Mouse (Mus musculus): Measurements from ENCODE around the gene Fgf4. TPM values are rescaled to one million over a fixed set of nuclear protein-coding genes. Genes with fewer than 3 reads are reported as not detected.

Gene Fgf4
- total and polyA plus RNA-seq, 3 experiments, result not detected

GRCm38 (mm10) chr7:144861056-144861768 lies 14.0 kb downstream of the Fgf4 start:
- Histone ChIP-seq H3K27me3 (replicated peaks) (peaks cover 35% of the 10 kb centered on the region), H3K27ac (ENCODE audit: insufficient read depth, low read depth) (no peak overlapping the region), H3K4me2 (ENCODE audit: insufficient read depth, low read depth, poor library complexity, severe bottlenecking) (no peak overlapping the region), H3K9me3 (replicated peaks; ENCODE audit: low read length) (peaks cover 12% of the 10 kb centered on the region), H3K79me2 (replicated peaks; ENCODE audit: control insufficient read depth, extremely low read depth, insufficient read depth, poor library complexity, severe bottlenecking) (no peaks in the 10 kb centered on the region), H3K9ac (ENCODE audit: insufficient read depth, low read depth) (no peak overlapping the region), H3K36me3 (replicated peaks in 1 of 2; ENCODE audit: control insufficient read depth in 1 of 2, insufficient read depth in 1 of 2, low read length in 1 of 2) (no peaks in the 10 kb centered on the region), H3K4me1 (ENCODE audit: control insufficient read depth in 1 of 2, insufficient read depth in 2 of 2) (peaks cover 0 to 14% of the 10 kb centered on the region in 2 experiments; a peak in 1 of 4 replicates), H3K4me3 (replicated peaks in 1 of 3; ENCODE audit: low read depth in 2 of 3, low read length in 2 of 3, poor library complexity in 1 of 3) (no peak overlapping the region)
- no peak for DNase-seq (ENCODE audit: extremely low read depth)
- no peak for TF ChIP-seq JUN (IDR thresholded peaks at IDR 0.05; ENCODE audit: insufficient read depth, low read depth, low read length)
- no peak for TF ChIP-seq USF2 (conservative IDR thresholded peaks at IDR 0.05; ENCODE audit: low read depth, low read length)
- TF ChIP-seq HCFC1 (IDR thresholded peaks at IDR 0.05; ENCODE audit: low read depth, low read length), result no peak
- TF ChIP-seq ELF1 (IDR thresholded peaks at IDR 0.05; ENCODE audit: low read depth, low read length), result no peak
- no peak for TF ChIP-seq CTCF (conservative IDR thresholded peaks at IDR 0.05 in 1 of 2, IDR thresholded peaks at IDR 0.05 in 1 of 2; ENCODE audit: low read depth in 2 of 2, low read length in 2 of 2)
- TF ChIP-seq ZC3H11A (IDR thresholded peaks at IDR 0.05; ENCODE audit: low read depth, low read length), result no peak
- TF ChIP-seq RCOR1 (conservative IDR thresholded peaks at IDR 0.05; ENCODE audit: low read depth, low read length), result no peak
- no peak for TF ChIP-seq MAFK (IDR thresholded peaks at IDR 0.05; ENCODE audit: insufficient replicate concordance, low read length)
- TF ChIP-seq MAX (IDR thresholded peaks at IDR 0.05; ENCODE audit: low read length), result no peak
- TF ChIP-seq MXI1 (IDR thresholded peaks at IDR 0.05; ENCODE audit: low read depth, low read length), result no peak
- no peak for TF ChIP-seq TBP (conservative IDR thresholded peaks at IDR 0.05; ENCODE audit: low read depth, low read length)
- in situ Hi-C loops (cut with MboI; ENCODE audit: low pct_ligation_motif_present, low pct_unique_long_range_greater_than_20kb, low sequenced_read_pairs), result no loop called here
- dilution Hi-C loops (cut with MboI; ENCODE audit: extremely low pct_ligation_motif_present, extremely low pct_unique_long_range_greater_than_20kb, low sequenced_read_pairs), result no loop called here

GRCm38 (mm10) chr7:144861769-144862070 lies 14.6 kb downstream of the Fgf4 start:
- Histone ChIP-seq H3K27ac (ENCODE audit: insufficient read depth, low read depth) (no peak overlapping the region), H3K79me2 (replicated peaks; ENCODE audit: control insufficient read depth, extremely low read depth, insufficient read depth, poor library complexity, severe bottlenecking) (no peaks in the 10 kb centered on the region), H3K9me3 (replicated peaks; ENCODE audit: low read length) (peaks cover 12% of the 10 kb centered on the region), H3K27me3 (replicated peaks) (peaks cover 39% of the 10 kb centered on the region), H3K36me3 (replicated peaks in 1 of 2; ENCODE audit: control insufficient read depth in 1 of 2, insufficient read depth in 1 of 2, low read length in 1 of 2) (no peaks in the 10 kb centered on the region), H3K9ac (ENCODE audit: insufficient read depth, low read depth) (no peak overlapping the region), H3K4me1 (ENCODE audit: control insufficient read depth in 1 of 2, insufficient read depth in 2 of 2) (peaks cover 0 to 14% of the 10 kb centered on the region in 2 experiments; a peak in 1 of 4 replicates), H3K4me3 (replicated peaks in 1 of 3; ENCODE audit: low read depth in 2 of 3, low read length in 2 of 3, poor library complexity in 1 of 3) (no peak overlapping the region), H3K4me2 (ENCODE audit: insufficient read depth, low read depth, poor library complexity, severe bottlenecking) (no peak overlapping the region)
- DNase-seq (ENCODE audit: extremely low read depth), result no peak
- dilution Hi-C loops (cut with MboI; ENCODE audit: extremely low pct_ligation_motif_present, extremely low pct_unique_long_range_greater_than_20kb, low sequenced_read_pairs) (no loop called here), in situ Hi-C loops (cut with MboI; ENCODE audit: low pct_ligation_motif_present, low pct_unique_long_range_greater_than_20kb, low sequenced_read_pairs) (no loop called here)
- TF ChIP-seq CHD2 (IDR thresholded peaks at IDR 0.05; ENCODE audit: low read length), result no peak
- TF ChIP-seq SIN3A (IDR thresholded peaks at IDR 0.05; ENCODE audit: low read length), result no peak
- no peak for TF ChIP-seq MXI1 (IDR thresholded peaks at IDR 0.05; ENCODE audit: low read depth, low read length)
- no peak for TF ChIP-seq HCFC1 (IDR thresholded peaks at IDR 0.05; ENCODE audit: low read depth, low read length)
- no peak for TF ChIP-seq NELFE (IDR thresholded peaks at IDR 0.05; ENCODE audit: low read depth, low read length)
- TF ChIP-seq ZC3H11A (IDR thresholded peaks at IDR 0.05; ENCODE audit: low read depth, low read length), result no peak
- no peak for TF ChIP-seq ZMIZ1 (IDR thresholded peaks at IDR 0.05; ENCODE audit: low read depth, low read length)
- TF ChIP-seq SMC3 (IDR thresholded peaks at IDR 0.05; ENCODE audit: low read depth, low read length), result no peak
- no peak for TF ChIP-seq GABPA (IDR thresholded peaks at IDR 0.05; ENCODE audit: insufficient replicate concordance, low read depth, low read length)
- TF ChIP-seq ETS1 (conservative IDR thresholded peaks at IDR 0.05; ENCODE audit: low read depth, low read length), result no peak
- TF ChIP-seq MEF2A (IDR thresholded peaks at IDR 0.05; ENCODE audit: borderline replicate concordance, low read depth, low read length), result no peak
- no peak for TF ChIP-seq MYC (IDR thresholded peaks at IDR 0.05; ENCODE audit: low read depth, low read length)
- no peak for TF ChIP-seq PAX5 (IDR thresholded peaks at IDR 0.05; ENCODE audit: low read length)
- no peak for TF ChIP-seq RCOR1 (conservative IDR thresholded peaks at IDR 0.05; ENCODE audit: low read depth, low read length)
- no peak for TF ChIP-seq NRF1 (IDR thresholded peaks at IDR 0.05; ENCODE audit: low read depth, low read length)
- TF ChIP-seq RAD21 (IDR thresholded peaks at IDR 0.05; ENCODE audit: low read depth, low read length), result no peak
- no peak for TF ChIP-seq MAZ (IDR thresholded peaks at IDR 0.05; ENCODE audit: low read depth, low read length)
